Mouse (Mus musculus) effector memory CD4-positive, alpha-beta T cell, adult 7 months (primary cell): ENCODE measurements around the gene Gm20897. TPM values are rescaled to one million over a fixed set of nuclear protein-coding genes. Genes with fewer than 3 reads are reported as not detected.

Experiments used
- polyA plus RNA-seq: library from polyadenylated mRNA; unstranded; fragments of 100-300 nt; shearing (Covaris generic); gene quantifications from one replicate; pipeline ENCODE4 v1.2.1, GENCODE M21; 2017

The Gm20897 gene
- not detected for polyA plus RNA-seq

GRCm38 (mm10) chrY:38502138-38502537 lies at the start of gene Gm20897:
Gene Gm20897, minus strand, starts transcription at chrY:38502238.

Other genes starting within 250 kb of the Gm20897 start
- gene Gm21732, start 73.5 kb upstream of the Gm20897 start, polyA plus RNA-seq = not detected